Mouse (Mus musculus): ENCODE measurements around the gene Jpt1. TPM values are rescaled to one million over a fixed set of nuclear protein-coding genes. Genes with fewer than 3 reads are reported as not detected.

Jpt1 gene
- polyA plus RNA-seq, 1 experiment from 2014 or later: 990 TPM

GRCm38 (mm10) chr11:115516942-115517341 lies 2.8 kb upstream of the Jpt1 start:
- 85% methylated on average over 5 of the region's 5 CpGs for WGBS
- H3K4me2 ChIP-seq (replicated peaks; ENCODE audit: low read depth, low read length): no peak overlapping the region
- ATAC-seq (ENCODE audit: low FRiP score) (no peak), DNase-seq (ENCODE audit: low spot score) (no peak)
- no peak overlapping the region for H3K4me3 ChIP-seq (ENCODE audit: low read depth, low read length)
- no peaks in the 10 kb centered on the region for H3K4me1 ChIP-seq (replicated peaks; ENCODE audit: control insufficient read depth, insufficient read depth, low read length)
- no peak overlapping the region for H3K9ac ChIP-seq (ENCODE audit: low read depth, low read length)
- no peaks in the 10 kb centered on the region for H3K27me3 ChIP-seq (ENCODE audit: control insufficient read depth, insufficient read depth, low read length)
- H3K9me3 ChIP-seq (ENCODE audit: control insufficient read depth, low read length): no peaks in the 10 kb centered on the region
- no peak overlapping the region for H3K27ac ChIP-seq (ENCODE audit: low read depth, low read length)
- no peaks in the 10 kb centered on the region for H3K36me3 ChIP-seq (ENCODE audit: control insufficient read depth, insufficient read depth, low read length)

DNA sequence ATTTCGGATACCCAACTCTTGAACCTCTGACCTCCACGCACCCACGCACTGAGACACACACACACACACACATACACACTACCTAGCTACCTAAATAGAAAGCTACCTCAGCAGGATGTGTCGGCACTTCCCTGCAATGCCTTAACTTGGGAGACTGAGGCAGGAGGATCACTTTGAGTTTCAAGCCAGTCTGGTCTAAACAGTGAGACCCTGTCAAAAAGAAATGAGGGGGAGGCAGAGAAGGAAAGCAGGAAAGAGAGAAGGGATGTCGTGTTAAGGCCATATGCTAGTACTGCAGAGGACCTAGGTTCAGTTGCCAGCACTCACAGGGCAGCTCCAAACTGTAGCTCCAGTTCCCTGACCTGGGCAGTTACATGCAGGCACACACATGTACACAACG lies 834 bp upstream of the Jpt1 start:
- no peak for ATAC-seq (ENCODE audit: low FRiP score)
- 72% methylated on average over 6 of the region's 6 CpGs for WGBS
- no peak overlapping the region for H3K9ac ChIP-seq (ENCODE audit: low read depth, low read length)

GRCm38 (mm10) chr11:115513271-115514237 lies 633 bp downstream of the Jpt1 start:
- peak; percentile 69 for DNase-seq (ENCODE audit: low spot score)
- H3K36me3 ChIP-seq (ENCODE audit: control insufficient read depth, insufficient read depth, low read length): no peaks in the 10 kb centered on the region
- H3K4me3 ChIP-seq (ENCODE audit: low read depth, low read length): peak overlapping the region; percentile 100
- ATAC-seq (ENCODE audit: low FRiP score): peak; percentile 50
- peak overlapping the region; percentile 99 for H3K9ac ChIP-seq (ENCODE audit: low read depth, low read length)
- no peaks in the 10 kb centered on the region for H3K27me3 ChIP-seq (ENCODE audit: control insufficient read depth, insufficient read depth, low read length)
- under 1% methylated on average over 57 of the region's 57 CpGs for whole genome bisulfite sequencing
- no peaks in the 10 kb centered on the region for H3K9me3 ChIP-seq (ENCODE audit: control insufficient read depth, low read length)
- H3K27ac ChIP-seq (ENCODE audit: low read depth, low read length): peak overlapping the region; percentile 80
- peaks cover 18% of the 10 kb centered on the region; the same call in 1 of the 2 replicates for H3K4me1 ChIP-seq (replicated peaks; ENCODE audit: control insufficient read depth, insufficient read depth, low read length)
- H3K4me2 ChIP-seq (replicated peaks; ENCODE audit: low read depth, low read length): peak overlapping the region; percentile 88

More for the DNA sequence above, 834 bp upstream of the Jpt1 start:
- DNase-seq (ENCODE audit: low spot score): no peak
- Histone ChIP-seq H3K4me2 (replicated peaks; ENCODE audit: low read depth, low read length) (no peak overlapping the region), H3K27me3 (ENCODE audit: control insufficient read depth, insufficient read depth, low read length) (no peaks in the 10 kb centered on the region), H3K4me3 (ENCODE audit: low read depth, low read length) (no peak overlapping the region), H3K36me3 (ENCODE audit: control insufficient read depth, insufficient read depth, low read length) (no peaks in the 10 kb centered on the region), H3K9me3 (ENCODE audit: control insufficient read depth, low read length) (no peaks in the 10 kb centered on the region), H3K27ac (ENCODE audit: low read depth, low read length) (no peak overlapping the region), H3K4me1 (replicated peaks; ENCODE audit: control insufficient read depth, insufficient read depth, low read length) (peaks cover 16% of the 10 kb centered on the region; the same call in 1 of the 2 replicates)

- H3K36me3 ChIP-seq (ENCODE audit: control insufficient read depth, insufficient read depth, low read length): no peaks in the 10 kb centered on the region
- DNase-seq (ENCODE audit: low spot score) (peak; percentile 36), ATAC-seq (ENCODE audit: low FRiP score) (no peak)
- peak overlapping the region; percentile 99 for H3K9ac ChIP-seq (ENCODE audit: low read depth, low read length)
- H3K4me3 ChIP-seq (ENCODE audit: low read depth, low read length): peak overlapping the region; percentile 100
- H3K27me3 ChIP-seq (ENCODE audit: control insufficient read depth, insufficient read depth, low read length): no peaks in the 10 kb centered on the region
- H3K4me2 ChIP-seq (replicated peaks; ENCODE audit: low read depth, low read length): peak overlapping the region; percentile 88
- peak overlapping the region; percentile 80 for H3K27ac ChIP-seq (ENCODE audit: low read depth, low read length)
- H3K9me3 ChIP-seq (ENCODE audit: control insufficient read depth, low read length): no peaks in the 10 kb centered on the region
- peaks cover 18% of the 10 kb centered on the region; the same call in 1 of the 2 replicates for H3K4me1 ChIP-seq (replicated peaks; ENCODE audit: control insufficient read depth, insufficient read depth, low read length)
- 27% methylated on average over 8 of the region's 8 CpGs for WGBS
Measured at GRCm38 (mm10) chr11:115512407-115513183, 1.6 kb downstream of the Jpt1 start.

- peak overlapping the region; percentile 100 for H3K4me3 ChIP-seq (ENCODE audit: low read depth, low read length)
- ATAC-seq (ENCODE audit: low FRiP score) (no peak), DNase-seq (ENCODE audit: low spot score) (peak; percentile 34)
- H3K4me2 ChIP-seq (replicated peaks; ENCODE audit: low read depth, low read length): peak overlapping the region; percentile 88
- no peaks in the 10 kb centered on the region for H3K9me3 ChIP-seq (ENCODE audit: control insufficient read depth, low read length)
- peak overlapping the region; percentile 99 for H3K9ac ChIP-seq (ENCODE audit: low read depth, low read length)
- H3K36me3 ChIP-seq (ENCODE audit: control insufficient read depth, insufficient read depth, low read length): no peaks in the 10 kb centered on the region
- 45% methylated on average over 3 of the region's 3 CpGs for WGBS
- H3K4me1 ChIP-seq (replicated peaks; ENCODE audit: control insufficient read depth, insufficient read depth, low read length): peaks cover 18% of the 10 kb centered on the region; the same call in 1 of the 2 replicates
- no peaks in the 10 kb centered on the region for H3K27me3 ChIP-seq (ENCODE audit: control insufficient read depth, insufficient read depth, low read length)
- peak overlapping the region; percentile 80; the same call in 1 of the 2 replicates for H3K27ac ChIP-seq (ENCODE audit: low read depth, low read length)
Measured at GRCm38 (mm10) chr11:115512004-115512403, 2.2 kb downstream of the Jpt1 start.

GRCm38 (mm10) chr11:115511121-115511520 lies 3.1 kb downstream of the Jpt1 start:
- Histone ChIP-seq H3K4me2 (replicated peaks; ENCODE audit: low read depth, low read length) (peak overlapping the region; percentile 88), H3K36me3 (ENCODE audit: control insufficient read depth, insufficient read depth, low read length) (no peaks in the 10 kb centered on the region), H3K27ac (ENCODE audit: low read depth, low read length) (no peak overlapping the region), H3K27me3 (ENCODE audit: control insufficient read depth, insufficient read depth, low read length) (no peaks in the 10 kb centered on the region), H3K9ac (ENCODE audit: low read depth, low read length) (peak overlapping the region; percentile 99; the same call in 1 of the 2 replicates), H3K4me3 (ENCODE audit: low read depth, low read length) (peak overlapping the region; percentile 100), H3K4me1 (replicated peaks; ENCODE audit: control insufficient read depth, insufficient read depth, low read length) (peaks cover 18% of the 10 kb centered on the region; the same call in 1 of the 2 replicates), H3K9me3 (ENCODE audit: control insufficient read depth, low read length) (no peaks in the 10 kb centered on the region)
- WGBS: 76% methylated on average over 2 of the region's 2 CpGs
- ATAC-seq (ENCODE audit: low FRiP score) (no peak), DNase-seq (ENCODE audit: low spot score) (no peak)

DNA sequence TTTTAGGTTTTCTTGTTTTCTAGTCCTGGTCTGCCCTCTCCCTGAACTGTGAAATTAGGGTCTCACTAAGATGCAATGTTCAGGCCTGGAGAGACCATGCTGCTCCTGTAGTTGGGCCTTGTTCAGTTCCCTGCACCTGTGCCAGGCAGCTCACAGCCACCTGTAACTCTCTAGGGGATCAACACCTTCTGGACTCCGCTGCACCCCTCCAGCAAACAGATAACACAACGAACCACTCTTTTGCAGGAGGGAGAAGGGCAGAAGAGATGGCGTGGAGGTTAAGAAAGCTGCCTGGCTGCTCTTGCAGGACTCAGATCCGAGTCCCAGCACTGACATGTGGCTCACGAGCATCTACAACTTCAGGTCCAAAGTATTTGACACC lies 3.7 kb downstream of the Jpt1 start:
- Histone ChIP-seq H3K36me3 (ENCODE audit: control insufficient read depth, insufficient read depth, low read length) (no peaks in the 10 kb centered on the region), H3K9me3 (ENCODE audit: control insufficient read depth, low read length) (no peaks in the 10 kb centered on the region), H3K27me3 (ENCODE audit: control insufficient read depth, insufficient read depth, low read length) (no peaks in the 10 kb centered on the region), H3K4me2 (replicated peaks; ENCODE audit: low read depth, low read length) (peak overlapping the region; percentile 88), H3K4me3 (ENCODE audit: low read depth, low read length) (peak overlapping the region; percentile 100), H3K27ac (ENCODE audit: low read depth, low read length) (no peak overlapping the region), H3K9ac (ENCODE audit: low read depth, low read length) (no peak overlapping the region), H3K4me1 (replicated peaks; ENCODE audit: control insufficient read depth, insufficient read depth, low read length) (peaks cover 18% of the 10 kb centered on the region; the same call in 1 of the 2 replicates)
- 64% methylated on average over 5 of the region's 5 CpGs for WGBS
- DNase-seq (ENCODE audit: low spot score) (no peak), ATAC-seq (ENCODE audit: low FRiP score) (no peak)

GRCm38 (mm10) chr11:115509773-115510506 lies 4.2 kb downstream of the Jpt1 start:
- Histone ChIP-seq H3K36me3 (ENCODE audit: control insufficient read depth, insufficient read depth, low read length) (no peaks in the 10 kb centered on the region), H3K9ac (ENCODE audit: low read depth, low read length) (no peak overlapping the region), H3K27ac (ENCODE audit: low read depth, low read length) (0 out of 2 replicates have a peak overlapping the region, but pooled peaks have one; percentile 24), H3K27me3 (ENCODE audit: control insufficient read depth, insufficient read depth, low read length) (no peaks in the 10 kb centered on the region), H3K4me2 (replicated peaks; ENCODE audit: low read depth, low read length) (peak overlapping the region; percentile 88), H3K4me3 (ENCODE audit: low read depth, low read length) (peak overlapping the region; percentile 13; the same call in 1 of the 2 replicates), H3K9me3 (ENCODE audit: control insufficient read depth, low read length) (no peaks in the 10 kb centered on the region), H3K4me1 (replicated peaks; ENCODE audit: control insufficient read depth, insufficient read depth, low read length) (peaks cover 18% of the 10 kb centered on the region; the same call in 1 of the 2 replicates)
- ATAC-seq (ENCODE audit: low FRiP score) (no peak), DNase-seq (ENCODE audit: low spot score) (no peak)
- WGBS: 59% methylated on average over 6 of the region's 6 CpGs

Data from hindbrain, embryonic 11.5 days (tissue).